Mouse (Mus musculus): ENCODE results near the gene Ranbp10. TPM values are rescaled to one million over a fixed set of nuclear protein-coding genes. Genes with fewer than 3 reads are reported as not detected.
A peak's percentile ranks its signal among the peaks of the same experiment; 100 is the strongest.

The Ranbp10 gene
- polyA plus RNA-seq (2016; fragmentation: Nextera tagmentation; extraction: Ambion mirVana), result 11.0 and 11.3 TPM in 2 replicates

DNA sequence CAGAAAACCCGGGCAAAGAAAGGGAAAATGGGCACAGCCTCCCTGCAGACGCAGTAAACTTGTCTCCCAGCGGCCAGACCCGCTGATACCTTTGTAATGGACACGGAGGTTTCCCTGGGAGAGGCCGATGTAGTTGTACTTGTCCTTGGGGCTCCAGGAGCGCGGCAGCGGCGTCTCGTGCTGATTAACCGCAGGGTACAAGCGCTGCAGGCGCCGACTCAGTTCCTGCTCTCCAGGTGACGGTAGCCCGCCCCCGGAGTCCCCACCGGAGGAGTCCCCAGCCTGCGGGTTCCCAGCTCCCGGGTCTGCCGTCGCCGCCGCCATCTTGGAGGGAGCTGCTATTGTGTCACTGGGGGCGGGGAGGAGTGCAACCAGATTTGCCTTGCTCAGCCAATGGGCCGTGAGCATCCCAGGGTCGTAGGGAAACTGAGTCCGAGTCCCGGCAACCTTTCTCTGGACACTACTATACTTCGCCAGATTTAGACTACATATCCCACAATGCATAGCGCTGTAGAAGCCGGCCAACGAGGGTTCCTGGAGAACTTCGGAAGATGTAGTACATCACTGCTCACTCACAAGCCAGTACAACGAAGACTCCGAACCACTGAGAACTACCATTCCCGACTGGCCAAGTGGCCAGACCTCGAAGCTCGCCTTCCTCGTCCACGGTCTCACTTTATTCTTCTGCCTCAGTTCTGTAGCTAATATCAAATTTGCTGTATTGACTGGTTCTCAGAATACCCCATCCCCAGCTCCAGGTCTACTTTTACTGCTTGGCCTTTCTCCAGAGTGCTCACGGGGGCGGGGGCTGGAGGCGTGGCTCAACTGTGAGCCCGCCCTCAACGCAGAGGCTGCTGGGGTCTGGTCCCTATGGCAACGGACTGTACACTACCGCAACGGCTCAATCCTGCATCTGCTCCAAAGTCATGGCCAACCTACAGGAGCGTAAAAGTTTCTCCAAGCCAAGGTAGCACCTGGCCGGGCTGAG is at the start of gene Ranbp10, which contains the start of gene Tsnaxip1:
Gene Ranbp10, minus strand, starts transcription at position 490 of the 988 bp plus-strand sequence.
Gene Tsnaxip1, plus strand, starts transcription at position 871 of the 988 bp plus-strand sequence.
- Histone ChIP-seq H3K9me3 (replicated peaks) (no peaks in the 10 kb centered on the region), H3K4me3 (peak within 1 kb of the TSS; percentile 95), H3K4me2 (peak within 1 kb of the TSS; percentile 84), H3K9ac (peak within 1 kb of the TSS; percentile 96), H3K36me3 (peaks cover 25% of the 10 kb centered on the region), H3K4me1 (replicated peaks) (peaks cover 16% of the 10 kb centered on the region), H3K27me3 (replicated peaks) (no peaks in the 10 kb centered on the region), H3K27ac (ENCODE audit: poor library complexity, severe bottlenecking) (peak within 1 kb of the TSS; percentile 82)
- ATAC-seq (ENCODE audit: insufficient number of reproducible peaks, low FRiP score), result peak; percentile 97
- WGBS, result under 1% methylated on average over 52 of the region's 52 CpGs

DNA sequence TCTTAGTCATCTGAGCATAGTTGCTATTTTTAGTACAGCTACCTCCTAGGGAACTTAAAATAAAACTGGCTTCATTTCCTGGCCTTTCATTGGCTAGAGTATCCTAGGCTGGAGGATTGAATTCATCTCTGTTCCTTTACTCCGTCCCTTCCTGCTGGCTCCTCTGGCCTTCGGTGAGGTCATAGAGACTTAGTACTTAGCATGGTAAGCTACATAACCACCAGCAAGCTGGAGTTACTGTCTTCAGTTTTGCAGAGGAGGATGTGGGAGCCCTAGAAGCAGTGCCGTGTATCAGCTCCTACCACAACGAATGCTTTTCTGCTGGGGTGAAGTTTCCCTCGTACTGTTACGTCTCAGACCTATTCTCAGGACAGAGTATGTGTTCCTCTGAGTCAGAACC is 47.2 kb upstream of the Ranbp10 start:
- no peak for ATAC-seq (ENCODE audit: insufficient number of reproducible peaks, low FRiP score)
- H3K9me3 ChIP-seq (replicated peaks), result no peaks in the 10 kb centered on the region
- peak overlapping the region; percentile 40 for H3K4me2 ChIP-seq
- peaks cover 79% of the 10 kb centered on the region for H3K36me3 ChIP-seq
- peaks cover 30% of the 10 kb centered on the region for H3K4me1 ChIP-seq (replicated peaks)
- H3K27me3 ChIP-seq (replicated peaks), result no peaks in the 10 kb centered on the region
- H3K4me3 ChIP-seq, result no peak overlapping the region
- WGBS, result 57% methylated on average over 6 of the region's 6 CpGs
- H3K9ac ChIP-seq, result peak overlapping the region; percentile 40; the same call in 1 of the 2 replicates
- H3K27ac ChIP-seq (ENCODE audit: poor library complexity, severe bottlenecking), result peak overlapping the region; percentile 82

DNA sequence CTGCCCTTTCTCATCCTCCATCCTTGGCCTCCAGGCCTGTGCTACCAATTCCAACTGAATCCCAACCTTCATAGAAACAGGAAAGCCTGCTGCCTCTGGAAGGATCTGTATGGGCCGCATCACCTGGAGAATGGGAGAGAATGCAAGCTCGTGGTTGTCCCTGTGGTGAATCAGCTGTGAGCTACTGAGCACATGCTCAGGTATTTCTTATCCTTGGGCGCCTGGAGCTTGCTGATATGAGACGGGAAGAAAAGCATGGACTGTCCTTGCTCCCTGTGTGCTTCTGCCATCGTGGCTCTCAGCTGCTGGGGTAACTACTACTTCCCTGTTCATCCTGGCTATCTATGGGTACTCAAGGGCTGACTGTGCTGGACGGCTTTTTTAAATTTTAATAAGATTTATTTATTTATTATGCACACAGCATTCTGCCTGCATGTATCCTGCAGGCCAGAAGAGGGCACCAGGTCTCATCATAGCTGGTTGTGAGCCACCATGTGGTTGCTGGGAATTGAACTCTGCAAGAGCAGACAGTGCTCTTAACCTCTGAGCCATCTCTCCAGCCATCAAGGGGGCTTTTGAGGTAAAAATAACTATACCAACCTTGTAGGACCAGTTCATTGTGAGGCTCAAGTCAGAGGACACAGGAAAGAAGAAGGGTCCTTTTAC is 39.3 kb upstream of the Ranbp10 start:
- Histone ChIP-seq H3K4me2 (no peak overlapping the region), H3K4me3 (no peak overlapping the region), H3K27ac (ENCODE audit: poor library complexity, severe bottlenecking) (no peak overlapping the region), H3K9me3 (replicated peaks) (no peaks in the 10 kb centered on the region), H3K36me3 (peaks cover 63% of the 10 kb centered on the region), H3K4me1 (replicated peaks) (peaks cover 38% of the 10 kb centered on the region), H3K27me3 (replicated peaks) (no peaks in the 10 kb centered on the region), H3K9ac (no peak overlapping the region)
- ATAC-seq (ENCODE audit: insufficient number of reproducible peaks, low FRiP score), result no peak
- WGBS, result 73% methylated on average over 6 of the region's 6 CpGs

DNA sequence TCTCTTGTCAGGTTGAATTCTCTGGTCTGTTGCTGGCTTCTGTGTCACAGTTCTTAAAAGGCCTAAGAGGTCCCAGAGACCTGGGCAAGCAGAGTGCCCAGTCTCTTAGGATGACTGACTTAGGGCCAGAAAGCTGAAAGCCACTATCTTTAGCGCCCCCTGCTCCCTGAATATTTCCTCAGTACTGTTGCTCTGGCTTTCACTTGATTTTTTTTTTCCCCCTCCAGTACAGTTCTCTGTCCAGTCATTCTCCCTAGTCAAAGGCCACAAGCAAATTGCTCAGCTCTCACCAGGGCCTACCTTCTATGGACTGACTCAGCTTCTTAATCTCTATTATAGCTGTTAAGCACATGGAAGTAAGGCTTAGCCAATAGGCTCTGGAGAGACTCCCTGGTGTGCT is 34.8 kb upstream of the Ranbp10 start:
- Histone ChIP-seq H3K9ac (peak overlapping the region; percentile 97), H3K27ac (ENCODE audit: poor library complexity, severe bottlenecking) (peak overlapping the region; percentile 7; the same call in 1 of the 2 replicates), H3K4me1 (replicated peaks) (peaks cover 50% of the 10 kb centered on the region), H3K36me3 (peaks cover 35% of the 10 kb centered on the region), H3K4me2 (peak overlapping the region; percentile 88), H3K27me3 (replicated peaks) (no peaks in the 10 kb centered on the region), H3K4me3 (peak overlapping the region; percentile 97), H3K9me3 (replicated peaks) (no peaks in the 10 kb centered on the region)
- no peak for ATAC-seq (ENCODE audit: insufficient number of reproducible peaks, low FRiP score)
- WGBS, result 6% methylated on average over 1 of the region's 1 CpGs

DNA sequence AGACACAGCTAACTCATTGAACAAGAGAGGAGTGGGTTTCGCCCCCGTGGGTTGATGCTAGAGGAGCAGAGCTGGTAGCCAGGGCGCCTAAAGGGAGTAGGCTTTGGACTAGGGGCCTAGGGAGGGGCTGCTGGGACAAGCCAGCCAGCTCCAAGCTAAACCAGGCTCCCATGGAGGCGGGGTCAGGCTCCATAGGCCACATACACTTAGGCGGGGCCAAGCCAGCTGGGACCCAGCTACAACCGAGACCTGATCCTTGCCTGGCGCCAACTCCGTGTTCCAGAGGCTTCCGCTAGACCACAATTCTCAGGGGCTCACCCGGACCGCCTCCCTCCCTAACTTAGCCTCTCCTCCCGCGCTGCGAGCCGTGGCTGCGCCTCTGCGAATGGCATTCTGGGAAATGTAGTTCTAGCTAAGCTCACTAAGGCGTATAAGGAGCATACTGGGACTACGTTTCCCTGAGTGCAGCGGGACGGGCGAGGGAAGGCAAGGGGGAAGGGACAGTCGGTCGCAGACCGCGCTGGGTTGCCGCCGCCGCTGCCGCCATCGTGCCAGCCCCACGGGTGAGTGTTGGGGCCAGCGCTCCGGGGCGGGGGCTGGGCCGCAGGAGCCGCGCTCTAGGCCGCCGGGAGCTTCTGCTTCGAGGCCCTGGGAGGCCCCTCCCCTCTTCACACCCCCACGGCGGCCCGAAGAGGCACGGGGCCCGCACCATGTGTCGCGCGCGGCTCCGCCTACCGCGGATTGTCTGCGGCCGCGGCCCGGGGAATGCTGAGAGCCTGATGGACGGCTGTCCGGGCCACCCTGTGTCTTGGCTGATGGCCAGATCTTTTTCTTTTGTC is 33.2 kb upstream of the Ranbp10 start, which contains the start of gene Nutf2:
Gene Nutf2, plus strand, starts transcription at position 438 of the 839 bp plus-strand sequence.
- Histone ChIP-seq H3K4me3 (peak within 1 kb of the TSS; percentile 97), H3K4me1 (replicated peaks) (peaks cover 59% of the 10 kb centered on the region), H3K9ac (peak within 1 kb of the TSS; percentile 97), H3K27me3 (replicated peaks) (no peaks in the 10 kb centered on the region), H3K9me3 (replicated peaks) (no peaks in the 10 kb centered on the region), H3K27ac (ENCODE audit: poor library complexity, severe bottlenecking) (peak within 1 kb of the TSS; percentile 95), H3K36me3 (peaks cover 21% of the 10 kb centered on the region), H3K4me2 (peak within 1 kb of the TSS; percentile 88)
- WGBS, result under 1% methylated on average over 58 of the region's 59 CpGs
- ATAC-seq (ENCODE audit: insufficient number of reproducible peaks, low FRiP score), result peak; percentile 95

DNA sequence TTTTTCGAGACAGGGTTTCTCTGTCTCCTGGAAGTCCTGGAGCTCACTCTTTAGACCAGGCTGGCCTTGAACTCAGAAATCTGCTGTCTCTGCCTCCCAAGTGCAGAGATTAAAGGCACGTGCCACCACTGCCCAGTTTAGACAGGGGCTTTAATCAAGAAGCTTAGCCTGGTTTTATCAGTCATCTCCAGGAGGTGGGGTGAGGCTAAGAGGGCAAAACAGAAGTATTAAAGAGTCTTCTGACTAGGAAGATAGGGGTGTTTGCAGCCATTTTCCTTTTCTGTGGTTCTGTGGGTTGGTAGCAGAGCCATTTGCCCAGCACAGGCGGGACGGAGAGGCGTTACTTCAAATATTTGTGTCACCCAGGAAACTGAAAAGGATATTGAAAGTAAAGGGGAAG is 32.2 kb upstream of the Ranbp10 start:
- Histone ChIP-seq H3K4me2 (peak overlapping the region; percentile 68), H3K9ac (0 out of 2 replicates have a peak overlapping the region, but pooled peaks have one; percentile 43), H3K4me1 (replicated peaks) (peaks cover 58% of the 10 kb centered on the region), H3K9me3 (replicated peaks) (no peaks in the 10 kb centered on the region), H3K4me3 (no peak overlapping the region), H3K27me3 (replicated peaks) (no peaks in the 10 kb centered on the region), H3K27ac (ENCODE audit: poor library complexity, severe bottlenecking) (peak overlapping the region; percentile 95), H3K36me3 (peaks cover 15% of the 10 kb centered on the region; the same call in 1 of the 2 replicates)
- 49% methylated on average over 5 of the region's 5 CpGs for WGBS
- ATAC-seq (ENCODE audit: insufficient number of reproducible peaks, low FRiP score), result no peak

DNA sequence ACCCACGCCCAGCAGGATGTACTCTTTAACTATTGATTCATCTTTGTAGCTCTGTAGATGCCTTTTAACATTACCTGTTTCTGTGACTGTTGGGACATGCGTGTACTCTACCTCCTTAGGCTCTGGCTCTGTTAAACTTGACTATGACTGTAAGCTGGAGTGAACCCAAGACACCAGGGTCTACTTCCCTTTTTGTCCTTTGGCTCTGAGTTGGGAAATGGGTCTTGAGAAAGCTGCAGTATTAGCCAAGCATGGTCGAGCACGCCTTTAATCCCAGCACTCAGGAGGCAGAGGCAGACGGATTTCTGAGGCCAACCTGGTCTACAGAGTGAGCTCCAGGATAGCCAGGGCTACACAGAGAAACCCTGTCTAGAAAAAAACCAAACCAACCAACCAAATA is 31.3 kb upstream of the Ranbp10 start:
- no peak for ATAC-seq (ENCODE audit: insufficient number of reproducible peaks, low FRiP score)
- Histone ChIP-seq H3K4me3 (no peak overlapping the region), H3K36me3 (peaks cover 14% of the 10 kb centered on the region; the same call in 1 of the 2 replicates), H3K27ac (ENCODE audit: poor library complexity, severe bottlenecking) (no peak overlapping the region), H3K27me3 (replicated peaks) (no peaks in the 10 kb centered on the region), H3K9ac (no peak overlapping the region), H3K9me3 (replicated peaks) (no peaks in the 10 kb centered on the region), H3K4me2 (no peak overlapping the region), H3K4me1 (replicated peaks) (peaks cover 52% of the 10 kb centered on the region)
- WGBS, result 81% methylated on average over 5 of the region's 5 CpGs

DNA sequence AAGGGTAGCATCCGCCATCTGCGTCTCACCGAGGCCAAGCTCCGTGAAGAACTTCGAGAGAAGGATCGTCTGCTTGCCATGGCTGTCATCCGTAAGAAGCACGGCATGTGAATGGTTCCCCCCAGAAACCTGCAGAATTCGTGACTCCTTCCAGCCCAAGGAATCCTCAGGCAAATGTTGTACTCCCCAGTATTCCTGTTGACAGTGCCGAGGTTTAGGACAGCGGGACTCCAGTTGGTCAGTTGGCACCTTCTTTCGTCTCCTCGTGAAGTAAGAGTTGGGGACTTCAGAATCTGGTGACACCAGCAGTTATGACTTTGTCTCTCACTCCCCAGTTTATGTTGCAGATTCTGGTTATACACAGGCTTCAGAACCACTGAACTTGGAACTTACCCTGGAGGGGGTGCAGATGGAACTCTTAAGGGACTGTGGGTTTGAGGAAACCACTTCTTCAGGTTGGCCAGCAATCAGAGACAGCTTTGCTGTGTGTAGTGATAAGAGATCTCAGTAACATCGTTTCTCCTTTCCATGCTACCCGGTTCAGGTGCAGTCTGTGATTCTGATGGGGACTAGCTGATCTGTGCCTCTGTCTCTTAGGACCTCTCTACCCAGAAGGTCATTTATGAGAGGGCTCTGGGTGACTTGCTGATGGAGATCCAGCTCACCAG is 29.2 kb upstream of the Ranbp10 start:
- peak overlapping the region; percentile 84 for H3K4me3 ChIP-seq
- peak overlapping the region; percentile 81; the same call in 1 of the 2 replicates for H3K27ac ChIP-seq (ENCODE audit: poor library complexity, severe bottlenecking)
- peaks cover 34% of the 10 kb centered on the region for H3K4me1 ChIP-seq (replicated peaks)
- 10% methylated on average over 15 of the region's 15 CpGs for WGBS
- H3K36me3 ChIP-seq, result peaks cover 12% of the 10 kb centered on the region; the same call in 1 of the 2 replicates
- no peaks in the 10 kb centered on the region for H3K27me3 ChIP-seq (replicated peaks)
- ATAC-seq (ENCODE audit: insufficient number of reproducible peaks, low FRiP score), result no peak
- H3K9ac ChIP-seq, result peak overlapping the region; percentile 92
- H3K9me3 ChIP-seq (replicated peaks), result no peaks in the 10 kb centered on the region
- H3K4me2 ChIP-seq, result peak overlapping the region; percentile 97

DNA sequence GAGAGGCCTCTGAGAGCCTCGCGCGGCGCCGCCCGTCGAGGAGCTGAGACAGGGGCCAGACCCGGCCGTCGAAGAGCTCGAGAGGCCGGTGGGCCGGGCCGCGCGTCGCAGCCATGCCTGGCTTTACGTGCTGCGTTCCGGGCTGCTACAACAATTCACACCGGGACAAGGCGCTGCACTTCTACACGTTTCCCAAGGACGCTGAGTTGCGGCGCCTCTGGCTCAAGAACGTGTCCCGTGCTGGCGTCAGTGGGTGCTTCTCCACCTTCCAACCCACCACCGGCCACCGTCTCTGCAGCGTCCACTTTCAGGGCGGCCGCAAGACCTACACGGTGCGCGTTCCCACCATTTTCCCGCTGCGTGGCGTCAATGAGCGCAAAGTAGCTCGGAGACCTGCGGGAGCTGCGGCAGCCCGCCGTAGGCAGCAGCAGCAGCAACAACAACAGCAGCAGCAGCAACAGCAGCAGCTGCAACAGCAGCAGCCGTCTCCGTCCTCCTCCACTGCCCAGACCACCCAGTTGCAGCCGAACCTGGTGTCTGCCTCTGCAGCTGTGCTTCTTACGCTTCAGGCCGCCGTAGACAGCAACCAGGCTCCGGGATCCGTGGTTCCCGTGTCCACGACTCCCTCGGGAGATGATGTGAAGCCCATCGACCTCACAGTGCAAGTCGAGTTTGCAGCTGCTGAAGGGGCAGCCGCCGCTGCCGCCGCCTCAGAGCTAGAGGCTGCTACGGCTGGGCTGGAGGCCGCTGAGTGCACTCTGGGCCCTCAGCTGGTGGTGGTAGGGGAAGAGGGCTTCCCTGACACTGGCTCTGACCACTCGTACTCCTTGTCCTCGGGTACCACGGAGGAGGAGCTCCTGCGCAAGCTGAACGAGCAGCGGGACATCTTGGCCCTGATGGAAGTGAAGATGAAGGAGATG is 28.4 kb upstream of the Ranbp10 start:
- H3K4me1 ChIP-seq (replicated peaks), result peaks cover 38% of the 10 kb centered on the region
- WGBS, result under 1% methylated on average over 71 of the region's 71 CpGs

More for the DNA sequence above, 28.4 kb upstream of the Ranbp10 start:
- peak; percentile 53 for ATAC-seq (ENCODE audit: insufficient number of reproducible peaks, low FRiP score)
- Histone ChIP-seq H3K4me2 (peak overlapping the region; percentile 97), H3K4me3 (peak overlapping the region; percentile 84), H3K9me3 (replicated peaks) (no peaks in the 10 kb centered on the region), H3K27ac (ENCODE audit: poor library complexity, severe bottlenecking) (peak overlapping the region; percentile 81), H3K36me3 (peaks cover 12% of the 10 kb centered on the region; the same call in 1 of the 2 replicates), H3K27me3 (replicated peaks) (no peaks in the 10 kb centered on the region), H3K9ac (peak overlapping the region; percentile 92)

Data from heart, embryonic 12.5 days (tissue).